Mouse (Mus musculus): Measurements from ENCODE around the gene Rybp. TPM values are rescaled to one million over a fixed set of nuclear protein-coding genes. Genes with fewer than 3 reads are reported as not detected.
A peak's percentile ranks its signal among the peaks of the same experiment; 100 is the strongest.

The Rybp gene
- polyA plus RNA-seq, 1 experiment: 30.9 TPM

DNA sequence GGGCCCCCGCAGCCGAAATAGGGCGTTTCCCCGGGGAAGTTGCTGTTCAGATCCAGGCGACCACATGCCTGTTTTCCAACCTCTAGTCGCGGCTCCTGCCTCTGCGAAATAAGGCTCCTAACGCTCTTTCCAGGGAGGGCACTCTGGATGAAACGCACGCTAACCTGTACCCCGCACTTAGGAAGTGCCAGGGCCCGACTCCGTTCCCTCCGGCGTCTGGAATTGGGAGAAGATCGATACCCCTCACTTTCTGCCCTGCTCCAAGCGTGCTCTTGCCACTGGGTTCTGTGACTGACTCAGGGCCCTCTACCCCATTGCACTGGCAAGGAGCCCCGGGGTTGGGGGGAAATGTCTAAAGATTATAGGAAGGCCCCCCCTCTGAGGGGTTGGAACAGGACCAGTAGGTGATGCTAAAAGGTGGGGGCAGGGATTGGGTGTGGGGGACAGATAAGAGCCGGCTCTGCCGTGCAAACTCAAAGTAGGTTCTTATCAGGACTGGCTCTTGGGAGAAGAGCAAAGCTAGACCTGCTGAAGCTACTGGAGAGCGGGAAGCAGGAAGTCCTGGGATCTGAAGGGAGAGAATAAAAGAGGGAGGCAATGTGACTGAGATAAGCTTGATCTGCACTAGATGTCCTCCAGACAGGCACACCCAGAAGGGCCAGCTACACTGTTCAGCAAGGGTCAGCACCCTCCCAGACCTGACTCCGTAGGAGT is 888 bp upstream of the Rybp start:
- no peak for DNase-seq (ENCODE audit: low read depth)

DNA sequence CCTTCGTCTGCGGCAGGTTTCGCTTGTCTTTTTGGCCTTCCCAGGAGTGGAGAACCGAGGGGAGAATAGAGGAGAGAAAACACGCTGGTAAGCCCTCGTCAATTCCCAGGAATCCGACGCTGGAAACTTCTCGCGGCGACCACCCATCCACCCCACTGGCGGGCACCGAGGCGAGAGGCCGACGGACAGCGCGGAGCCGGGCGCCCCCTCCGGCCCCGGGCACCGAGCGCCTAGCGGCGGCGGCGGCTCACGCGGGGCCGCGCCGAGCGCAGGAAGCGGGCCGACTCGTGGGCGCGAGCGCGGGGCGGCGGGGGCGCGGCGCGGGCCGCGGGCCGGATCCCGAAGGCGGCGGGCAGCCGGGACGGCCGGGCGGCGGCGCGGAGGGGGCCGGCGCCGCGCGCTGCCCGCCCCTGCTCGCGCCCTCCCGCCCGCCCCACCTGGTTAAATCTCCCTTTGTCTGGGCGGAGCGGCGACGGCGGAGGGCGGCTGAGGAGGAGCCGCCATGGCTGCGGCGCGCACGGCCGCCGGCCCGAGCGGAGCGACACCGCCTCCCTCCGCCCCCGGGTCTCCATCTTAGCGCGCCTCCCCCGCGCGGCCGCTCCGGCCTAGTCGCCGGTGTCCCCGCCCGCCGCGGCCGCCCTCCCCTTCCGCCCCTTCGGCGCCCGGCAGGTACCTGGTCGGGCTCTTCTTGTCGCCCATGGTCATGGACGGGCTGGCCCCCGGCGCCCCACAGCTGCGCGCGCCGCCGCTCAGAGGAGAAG is 532 bp downstream of the Rybp start:
- no peak for DNase-seq (ENCODE audit: low read depth)

- no peak for DNase-seq (ENCODE audit: low read depth)
Observed at GRCm38 (mm10) chr6:100285985-100286572, 1.2 kb downstream of the Rybp start.

DNA sequence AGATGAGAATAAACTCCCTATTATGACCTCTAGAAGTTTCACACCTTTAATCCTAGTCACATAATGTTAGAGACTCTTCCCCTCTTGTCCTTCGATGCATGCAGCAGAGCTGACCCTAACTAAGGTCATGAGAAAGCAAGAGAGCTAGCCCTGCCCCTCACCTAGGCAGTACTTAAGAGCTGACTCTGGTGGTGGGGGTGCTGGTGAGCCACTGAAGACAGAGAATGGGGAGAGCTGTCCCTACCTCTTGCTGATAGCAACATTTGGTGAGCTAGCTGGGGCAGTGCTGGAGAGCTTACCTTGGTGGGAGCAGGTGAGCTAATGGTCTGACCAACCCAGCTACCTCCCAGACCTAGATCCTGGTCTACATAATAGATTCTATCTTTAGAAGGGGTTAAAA is 8.4 kb downstream of the Rybp start:
- DNase-seq (ENCODE audit: low read depth): no peak

- DNase-seq (ENCODE audit: low read depth): no peak
Observed at GRCm38 (mm10) chr6:100276344-100276743, 10.9 kb downstream of the Rybp start.

DNA sequence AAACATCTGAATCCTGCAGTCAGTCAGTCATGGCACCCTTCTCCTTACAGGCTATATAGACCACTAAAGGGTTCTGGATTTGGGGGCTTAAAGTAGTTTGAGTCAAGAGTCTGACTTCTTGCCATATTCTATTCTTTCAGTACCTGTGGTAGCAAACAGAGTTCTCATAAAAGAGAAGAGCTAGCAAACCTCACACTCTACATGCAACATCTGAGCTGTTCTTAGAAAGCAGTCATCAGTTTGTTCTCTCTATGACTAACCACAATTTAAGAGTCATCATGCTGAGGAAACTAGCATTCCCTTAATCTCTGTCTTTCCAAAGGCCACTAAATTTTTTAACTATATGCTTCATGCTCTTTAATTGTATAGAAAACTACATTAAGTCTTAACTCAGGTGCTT is 11.6 kb downstream of the Rybp start:
- DNase-seq (ENCODE audit: low read depth): no peak

DNA sequence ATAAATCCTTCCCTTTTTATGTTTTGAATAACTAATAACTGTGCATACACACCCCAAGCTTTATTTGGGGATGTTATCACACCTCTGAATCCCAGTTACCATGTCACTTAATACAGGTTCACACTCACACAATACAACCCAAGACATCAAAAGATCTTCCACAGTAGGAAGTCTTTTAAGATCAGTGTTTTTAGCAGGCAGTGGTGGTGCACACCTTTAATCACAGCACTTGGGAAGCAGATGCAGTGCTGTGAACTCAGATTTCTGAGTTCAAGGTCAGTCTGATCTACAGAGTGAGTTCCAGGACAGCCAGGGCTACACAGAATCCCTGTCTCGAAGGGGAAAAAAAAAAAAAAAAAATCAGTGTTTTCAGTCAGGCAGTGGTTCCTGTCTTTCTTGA is 13.7 kb downstream of the Rybp start:
- no peak for DNase-seq (ENCODE audit: low read depth)

DNA sequence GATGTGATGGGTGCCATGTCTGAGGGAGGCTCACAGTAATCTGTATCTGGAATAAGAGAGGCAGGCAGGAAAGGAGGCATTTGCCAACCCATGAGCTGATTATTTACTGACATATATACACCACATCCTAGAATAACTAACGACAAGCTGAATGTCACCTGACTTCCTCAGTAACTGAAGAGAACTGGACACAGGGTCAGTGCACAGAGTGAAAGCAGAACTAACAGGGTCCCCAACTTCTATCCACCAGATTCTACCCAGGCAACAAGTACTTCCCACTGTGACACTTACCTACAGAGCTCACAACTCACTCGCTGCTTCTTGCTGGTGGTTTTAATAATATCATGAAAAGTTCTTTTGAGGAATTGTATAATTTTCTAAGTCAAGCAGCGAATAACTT is 15.3 kb downstream of the Rybp start:
- DNase-seq (ENCODE audit: low read depth): no peak

GRCm38 (mm10) chr6:100270765-100271164 is 16.5 kb downstream of the Rybp start:
- no peak for DNase-seq (ENCODE audit: low read depth)

DNA sequence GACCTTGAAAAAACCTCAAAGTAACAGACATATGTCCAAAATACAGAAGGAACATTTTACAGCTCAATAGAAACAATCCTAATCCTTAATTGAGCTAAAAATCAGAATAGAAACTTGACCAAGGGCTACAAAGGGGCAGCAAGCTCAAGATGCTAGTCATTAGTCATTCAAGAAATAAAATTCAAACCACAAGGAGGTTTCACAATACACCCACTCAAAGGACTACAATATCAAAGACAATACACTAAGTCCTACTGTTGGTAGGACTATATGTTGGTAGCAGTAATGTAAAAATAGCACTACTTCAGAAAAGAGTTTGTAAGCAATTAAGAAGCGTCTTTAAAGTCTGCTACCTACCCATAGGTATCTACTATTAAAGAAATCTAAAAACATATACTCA is 27.7 kb downstream of the Rybp start:
- peak; percentile 34 for DNase-seq (ENCODE audit: low read depth)

DNA sequence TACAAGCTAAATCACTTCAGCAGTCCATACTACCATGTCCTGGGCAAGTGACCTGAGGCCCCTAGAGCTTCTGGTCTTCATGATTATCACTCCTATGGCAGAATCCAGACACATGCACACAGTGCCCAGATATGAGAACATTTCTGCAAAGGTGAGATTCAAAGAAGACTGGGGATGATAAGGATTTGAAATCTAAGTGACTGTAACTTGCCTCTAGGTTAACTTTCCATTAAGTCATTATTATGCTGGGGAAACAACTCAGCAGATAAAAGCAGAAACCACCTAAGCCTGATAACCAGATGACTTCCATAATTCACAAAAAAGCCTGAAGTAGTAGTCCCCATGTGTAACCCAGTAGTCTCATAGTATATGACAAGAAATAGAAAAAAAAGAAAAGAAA is 29.0 kb downstream of the Rybp start:
- no peak for DNase-seq (ENCODE audit: low read depth)

DNA sequence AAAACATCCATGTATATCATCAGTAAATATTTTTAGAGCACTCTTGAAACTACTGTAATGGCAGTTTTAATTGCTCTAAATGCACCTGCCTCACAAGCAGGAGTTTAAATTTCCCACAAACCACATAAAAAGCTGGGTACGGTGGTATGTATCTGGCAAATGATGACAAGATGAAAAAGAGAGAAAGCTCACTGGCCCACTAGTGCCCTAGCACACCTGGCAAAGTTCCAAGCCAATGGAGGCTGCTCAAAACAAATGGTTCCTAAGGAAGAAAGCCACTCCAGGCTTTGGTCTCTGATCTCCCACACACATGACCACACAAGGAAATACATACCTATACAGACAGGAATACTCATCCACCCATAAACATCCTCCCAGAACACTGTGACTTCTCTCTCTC is 31.9 kb downstream of the Rybp start:
- no peak for DNase-seq (ENCODE audit: low read depth)

- DNase-seq (ENCODE audit: low read depth): no peak
Observed at GRCm38 (mm10) chr6:100254671-100255070, 32.6 kb downstream of the Rybp start.

DNA sequence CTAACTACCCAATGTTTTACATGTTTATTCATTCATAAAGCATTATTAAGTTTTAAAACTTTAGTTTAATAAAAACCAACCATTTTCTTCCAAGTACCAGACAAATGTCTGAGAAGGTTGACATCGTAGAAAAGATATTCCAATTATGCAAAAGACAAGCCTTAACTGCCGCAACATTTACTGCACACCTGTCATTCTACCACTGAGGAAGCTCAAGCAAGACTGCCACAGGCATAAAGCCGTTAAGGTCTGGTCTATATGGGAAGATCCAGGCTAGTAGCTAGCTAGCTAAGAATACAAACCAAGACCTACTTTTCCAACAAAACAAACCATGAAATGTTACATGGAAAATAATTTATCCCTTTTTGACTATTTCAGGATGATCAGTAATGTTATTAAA is 42.8 kb downstream of the Rybp start:
- DNase-seq (ENCODE audit: low read depth): no peak

- DNase-seq (ENCODE audit: low read depth): no peak
Observed at GRCm38 (mm10) chr6:100235036-100235435, 52.2 kb downstream of the Rybp start.

- DNase-seq (ENCODE audit: low read depth): no peak
Observed at GRCm38 (mm10) chr6:100233522-100233921, 53.8 kb downstream of the Rybp start.

GRCm38 (mm10) chr6:100233061-100233460 is 54.2 kb downstream of the Rybp start:
- no peak for DNase-seq (ENCODE audit: low read depth)

DNA sequence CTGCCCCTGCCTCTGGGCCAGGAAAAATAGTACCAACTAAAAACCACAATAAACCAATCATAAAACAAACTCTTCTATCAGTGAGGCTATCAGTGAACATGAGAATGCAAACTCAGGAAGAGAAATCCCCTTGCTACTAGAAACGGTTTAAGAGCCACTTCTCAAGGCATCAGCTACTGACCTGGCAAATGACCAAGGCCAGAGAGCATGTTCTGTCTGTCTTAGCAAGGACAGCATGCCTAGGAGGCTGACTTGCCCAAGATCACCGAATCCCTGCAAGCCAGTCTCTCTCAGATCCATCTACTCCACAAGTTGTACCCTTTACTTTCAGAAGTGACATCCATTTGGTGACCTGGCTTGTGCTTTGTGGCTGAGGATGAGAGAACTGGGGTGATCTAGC is 61.1 kb downstream of the Rybp start:
- DNase-seq (ENCODE audit: low read depth): no peak

DNA sequence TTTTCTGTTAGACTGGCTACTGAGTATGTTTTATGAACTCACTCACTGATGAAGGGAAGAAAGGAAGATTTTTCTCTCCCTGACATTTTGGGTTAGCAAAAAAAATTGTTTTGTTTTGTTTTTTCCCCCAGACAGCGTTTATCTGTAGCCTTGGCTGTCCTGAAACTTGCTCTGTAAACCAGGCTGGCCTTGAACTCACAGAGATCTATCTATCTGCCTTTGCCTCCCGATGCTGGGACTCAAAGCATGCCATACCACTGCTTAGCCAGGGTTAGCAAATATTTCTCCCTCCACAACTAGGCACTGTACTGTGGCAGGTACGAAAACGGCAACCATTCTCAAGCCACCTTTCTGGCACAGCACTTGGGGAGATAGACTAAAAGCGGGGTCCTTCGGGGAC is 63.4 kb downstream of the Rybp start:
- DNase-seq (ENCODE audit: low read depth): no peak

GRCm38 (mm10) chr6:100223435-100223834 is 63.9 kb downstream of the Rybp start:
- DNase-seq (ENCODE audit: low read depth): no peak

GRCm38 (mm10) chr6:100222927-100223326 is 64.4 kb downstream of the Rybp start:
- DNase-seq (ENCODE audit: low read depth): no peak

GRCm38 (mm10) chr6:100221803-100222202 is 65.5 kb downstream of the Rybp start:
- no peak for DNase-seq (ENCODE audit: low read depth)

DNA sequence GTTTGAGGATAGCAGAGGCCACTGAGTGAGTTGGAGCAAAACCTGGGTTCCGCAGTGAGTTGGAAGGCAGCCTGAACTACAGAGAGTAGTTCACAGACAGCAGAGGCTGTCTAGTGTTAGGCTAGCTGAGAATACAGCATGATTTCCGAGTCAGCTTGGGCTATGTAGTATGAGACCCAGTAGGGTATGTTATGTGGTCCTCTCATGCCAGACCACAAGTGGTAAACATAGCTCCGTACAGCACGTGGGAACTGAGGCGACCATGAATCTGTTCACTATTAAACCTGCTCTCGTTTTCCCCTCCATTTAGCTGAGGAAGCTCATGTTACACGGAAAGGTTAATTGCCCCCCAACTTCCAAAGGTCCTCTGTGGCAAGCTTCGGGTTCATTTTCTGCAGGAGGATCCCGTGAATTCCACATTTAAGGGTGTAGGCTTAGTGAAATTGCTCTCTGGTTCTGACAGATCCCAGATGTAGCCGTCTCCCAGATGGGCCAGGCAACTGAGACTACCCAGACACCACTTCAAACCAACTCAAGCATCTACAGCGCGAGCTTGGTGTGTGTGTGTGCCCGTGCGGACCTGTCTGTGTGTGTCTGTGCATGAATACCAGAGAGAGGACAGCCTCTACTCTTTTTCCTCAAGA is 66.2 kb downstream of the Rybp start:
- DNase-seq (ENCODE audit: low read depth): no peak
